Mouse (Mus musculus): ENCODE measurements around the gene Fam84b.
"Not testable (repeated sequence)": the region's sequence is repeated elsewhere in the genome, so short reads cannot be mapped to it uniquely, and the experiment has no call there.

Gene Fam84b

DNA sequence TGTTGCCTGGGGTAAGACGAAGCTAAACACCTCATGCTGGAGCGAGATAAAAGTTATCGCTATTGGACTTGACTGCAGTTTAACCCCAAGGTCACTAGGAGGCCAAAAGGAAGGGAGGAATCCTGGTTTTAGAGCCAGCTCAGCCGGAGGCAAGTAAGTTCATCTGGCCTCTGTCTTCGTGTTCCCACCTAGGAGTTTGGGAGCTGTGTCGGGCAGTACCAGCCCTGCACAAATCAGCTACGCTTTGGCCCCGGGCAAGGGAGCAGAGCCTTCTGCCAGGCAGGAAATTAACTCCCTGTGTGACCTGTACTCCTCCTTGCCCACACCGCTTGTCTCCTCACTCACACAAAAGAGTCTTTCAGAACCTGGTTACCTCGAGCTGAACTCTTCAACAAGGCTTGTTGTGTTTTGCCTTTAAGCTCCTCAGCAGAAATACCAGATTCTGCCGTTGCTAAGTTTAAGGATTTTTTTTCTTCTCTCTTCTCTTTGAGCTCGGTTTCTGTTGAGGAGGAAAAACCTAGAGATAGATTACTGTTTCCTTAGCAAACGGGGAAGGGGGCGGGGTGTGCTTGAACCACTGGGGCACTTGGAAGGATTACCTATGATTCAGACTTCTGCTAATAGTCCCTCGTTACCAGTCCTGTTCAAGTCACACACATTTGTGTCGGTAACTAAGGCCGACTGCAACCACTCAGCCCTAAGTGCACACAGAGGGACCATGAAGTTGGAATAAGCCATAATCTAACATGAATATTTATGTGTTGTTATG is at the start of gene Fam84b:
Gene Fam84b (minus strand): TSS at position 548 of the 769 bp plus-strand sequence.
- DNase-seq (ENCODE audit: inconsistent age in 2 of 2, low spot score in 1 of 2): peak; percentile 45 to 81

DNA sequence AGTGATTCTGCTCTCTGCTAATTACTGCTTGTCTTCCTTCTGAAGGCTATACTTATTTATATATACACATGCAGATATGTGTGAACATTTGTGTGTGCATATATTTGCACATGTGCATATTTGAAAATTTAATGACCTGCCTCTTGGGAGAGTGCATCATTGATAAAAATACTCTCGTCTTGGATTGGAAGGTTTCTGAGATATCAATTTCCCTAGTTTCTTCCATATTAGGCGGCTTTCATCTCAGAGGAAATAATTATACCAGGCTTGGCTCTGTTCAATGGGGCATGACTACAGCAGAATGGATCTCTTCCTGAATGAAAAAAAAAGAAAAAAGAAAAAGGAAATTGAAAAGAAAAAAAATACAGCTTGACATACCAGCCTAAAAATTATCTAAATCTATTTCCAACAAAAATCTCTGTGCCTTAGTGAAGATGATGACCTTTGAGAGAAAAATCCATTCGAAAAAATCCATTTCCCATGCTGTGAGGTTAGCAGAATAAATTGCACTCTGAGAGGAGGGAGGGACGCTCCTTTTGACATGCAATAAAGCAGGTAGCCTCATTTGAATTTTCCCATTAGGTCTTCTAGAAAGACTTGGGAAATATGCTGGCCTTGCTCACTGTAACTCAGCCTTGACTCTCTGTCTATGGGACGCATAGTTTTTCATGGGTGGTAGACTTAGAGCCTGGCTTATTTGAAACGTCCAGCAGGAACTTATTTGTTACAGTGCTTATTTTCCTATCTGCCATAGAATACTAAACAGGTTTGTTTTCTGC is 44.8 kb upstream of the Fam84b start:
- DNase-seq (ENCODE audit: inconsistent age in 2 of 2, low spot score in 1 of 2): no peak

DNA sequence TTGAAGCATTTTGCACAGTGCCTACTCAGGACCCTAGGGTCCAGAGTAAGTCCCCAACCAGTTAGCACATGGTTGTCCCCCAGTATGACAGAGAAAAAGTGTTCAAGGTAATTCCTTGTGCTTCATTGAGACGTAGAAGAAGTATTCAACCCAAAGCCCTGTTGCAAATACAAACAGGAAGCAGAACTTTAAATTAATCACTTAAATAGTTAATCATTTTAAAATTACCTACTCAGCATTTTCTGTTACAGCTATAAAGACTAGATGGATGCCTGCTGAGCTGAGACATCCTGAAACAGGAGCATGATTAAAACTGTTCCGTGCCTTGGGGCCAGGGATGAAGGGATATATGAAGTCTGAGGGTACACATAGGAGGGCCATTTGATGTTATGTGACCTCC is 42.5 kb upstream of the Fam84b start:
- no peak for DNase-seq (ENCODE audit: inconsistent age in 2 of 2, low spot score in 1 of 2)

DNA sequence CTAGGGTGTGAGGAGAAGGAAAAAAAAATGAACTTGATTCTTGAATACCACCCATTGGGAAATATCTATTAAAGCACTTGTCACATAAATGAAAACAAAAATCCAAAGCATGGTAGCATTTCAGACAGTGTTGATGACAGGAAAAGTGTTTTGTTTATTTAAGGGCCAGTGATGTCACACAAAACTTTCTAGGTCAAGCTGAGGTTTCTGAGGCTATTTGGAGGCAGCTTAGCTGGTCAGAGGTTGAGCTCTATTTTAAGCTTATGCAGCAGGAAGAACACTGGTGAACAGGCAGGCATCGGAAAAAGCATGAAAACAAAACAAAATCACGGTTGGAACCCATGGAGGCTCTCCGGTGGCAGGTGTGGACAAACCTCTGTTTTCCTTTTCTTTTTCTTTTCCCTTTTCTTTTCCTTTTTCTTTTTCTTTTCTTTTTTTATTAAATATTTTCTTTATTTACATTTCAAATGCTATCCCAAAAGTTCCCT is 39.4 kb upstream of the Fam84b start:
- peak in 1 of 2 experiments; percentile 42 for DNase-seq (ENCODE audit: inconsistent age in 2 of 2, low spot score in 1 of 2)

DNA sequence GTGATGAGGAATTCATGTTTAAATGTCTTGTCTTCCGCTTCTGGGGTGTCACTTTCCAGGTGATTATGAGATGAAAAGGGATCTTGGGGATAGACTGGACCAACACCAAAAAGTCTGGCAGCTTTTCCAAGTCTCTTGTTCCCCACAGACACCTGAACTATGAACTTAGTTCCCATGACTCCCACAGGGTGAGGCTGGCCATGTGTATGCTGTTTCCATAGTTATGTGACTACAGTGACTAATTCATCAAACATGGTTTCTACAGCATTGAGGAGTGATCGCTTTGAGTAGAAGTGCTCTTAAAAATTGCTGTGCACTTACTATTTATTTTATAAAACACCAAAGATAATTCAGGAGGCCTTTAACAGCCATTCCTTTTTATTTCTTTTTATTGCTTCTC is 35.1 kb upstream of the Fam84b start:
- DNase-seq (ENCODE audit: inconsistent age in 2 of 2, low spot score in 1 of 2): no peak

DNA sequence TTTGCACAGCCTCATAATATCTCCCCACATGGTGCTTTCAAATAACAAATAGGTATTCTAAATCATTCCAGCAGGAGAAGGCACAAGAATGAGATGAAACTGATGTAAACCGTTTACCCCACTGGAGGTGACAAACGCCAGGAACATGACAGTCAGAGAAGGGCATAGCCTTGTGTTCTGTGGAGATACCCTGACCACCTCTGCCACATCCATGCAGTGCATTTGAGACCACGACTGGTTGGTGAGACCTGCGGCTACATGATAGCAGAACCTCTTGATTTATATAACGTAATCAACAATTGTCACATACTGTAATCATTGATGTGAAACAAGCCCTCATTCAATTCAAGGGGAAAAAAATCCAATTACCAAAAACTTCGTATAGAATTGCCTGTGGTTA is 22.1 kb upstream of the Fam84b start:
- DNase-seq (ENCODE audit: inconsistent age in 2 of 2, low spot score in 1 of 2): no peak

DNA sequence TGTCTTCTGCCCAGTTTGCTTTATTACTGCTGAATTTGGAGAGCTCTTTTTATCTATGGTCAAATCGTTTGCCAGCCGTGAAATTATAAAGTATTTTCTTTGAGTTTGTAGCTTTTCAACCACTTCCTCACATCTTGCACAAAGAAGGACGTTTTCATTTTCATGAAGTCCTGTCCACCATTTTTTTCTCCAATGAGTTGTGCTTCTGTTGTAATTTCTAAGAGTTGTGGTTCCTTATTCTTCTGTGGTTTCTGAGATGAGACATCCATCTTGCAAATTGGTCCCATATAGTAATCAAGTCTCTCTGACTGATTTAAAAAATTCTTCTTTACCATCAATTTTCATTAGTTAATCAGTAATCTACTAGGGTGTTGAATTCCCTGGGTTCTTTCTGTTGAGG is 8.8 kb upstream of the Fam84b start:
- DNase-seq (ENCODE audit: inconsistent age in 2 of 2, low spot score in 1 of 2): no peak

DNA sequence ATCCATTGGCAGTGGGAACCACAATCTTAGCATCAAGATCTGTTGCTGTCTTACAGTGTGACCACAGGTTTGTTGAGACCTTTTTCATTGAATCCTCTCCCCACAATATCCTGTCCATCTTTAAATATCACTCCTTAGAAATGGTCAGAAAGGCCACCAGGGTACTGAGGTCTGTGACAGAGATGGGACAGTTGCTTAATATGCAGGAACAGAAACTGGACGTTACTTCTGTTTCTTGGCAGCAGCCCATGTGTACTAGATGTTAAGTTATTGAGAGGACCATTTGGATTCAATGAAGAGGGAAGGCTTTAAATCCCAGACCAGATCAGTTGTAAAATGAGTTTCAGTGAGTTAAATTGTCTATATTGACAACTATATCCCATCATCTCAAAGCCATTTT is 1.5 kb upstream of the Fam84b start:
- no peak for DNase-seq (ENCODE audit: inconsistent age in 2 of 2, low spot score in 1 of 2)

DNA sequence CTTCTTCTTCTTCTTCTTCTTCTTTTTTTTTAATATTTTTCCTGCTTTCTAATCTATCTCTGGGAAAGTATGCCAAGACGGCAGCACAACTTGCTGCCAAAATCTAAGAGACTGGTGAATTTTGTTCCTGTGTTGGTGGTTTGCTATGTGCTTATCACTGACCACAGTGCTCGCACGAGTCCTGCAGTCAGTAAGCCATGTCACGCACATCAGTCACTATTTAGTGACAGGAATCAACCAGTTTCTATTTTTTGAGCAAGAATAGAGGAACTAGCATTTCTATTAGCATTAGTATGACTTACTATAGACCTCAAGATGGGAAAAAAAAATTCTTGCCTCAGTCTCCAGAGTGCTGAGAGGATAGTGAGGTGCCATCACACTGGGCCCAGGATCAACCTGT is 573 bp upstream of the Fam84b start:
- no peak for DNase-seq (ENCODE audit: inconsistent age in 2 of 2, low spot score in 1 of 2)

DNA sequence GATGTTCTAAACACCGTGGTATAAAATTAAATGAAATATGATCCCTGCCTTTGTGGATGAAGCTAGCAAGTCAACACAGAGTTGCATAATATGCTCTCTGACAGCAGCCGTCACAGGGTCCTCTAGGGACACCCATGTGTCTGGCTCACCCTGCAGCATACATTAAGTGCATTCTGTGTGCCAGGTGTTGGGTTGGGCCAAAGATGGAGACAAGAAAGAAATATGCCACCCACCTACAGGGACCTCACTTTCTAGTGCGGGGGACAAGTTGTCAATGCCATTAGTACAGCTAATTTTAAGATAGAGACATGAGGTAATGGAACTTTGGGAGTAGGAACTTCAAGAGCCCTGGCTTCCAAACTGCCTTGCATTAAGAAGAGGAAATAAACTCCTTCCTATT is 4.9 kb downstream of the Fam84b start:
- DNase-seq (ENCODE audit: inconsistent age in 2 of 2, low spot score in 1 of 2): no peak

DNA sequence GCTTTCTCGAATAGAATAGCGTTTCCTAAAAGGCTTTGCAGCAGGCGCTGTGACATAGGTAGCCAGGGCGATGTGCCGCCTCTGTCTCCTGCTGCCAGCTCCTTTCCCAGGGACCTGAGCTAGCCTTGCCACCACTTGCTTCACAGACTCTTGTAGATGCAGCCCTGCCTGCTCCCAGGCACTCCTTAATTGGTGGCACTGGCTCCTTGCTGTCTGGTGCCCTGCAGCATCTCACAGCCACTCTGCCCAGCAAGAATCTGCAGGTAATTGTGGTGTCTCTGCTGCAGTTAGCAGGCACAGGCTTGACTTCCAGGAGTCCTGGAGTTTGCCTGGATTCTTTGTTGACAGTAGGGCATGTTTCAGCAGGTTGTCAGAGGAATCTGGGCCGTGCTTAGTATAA is 7.3 kb downstream of the Fam84b start:
- DNase-seq (ENCODE audit: inconsistent age in 2 of 2, low spot score in 1 of 2): no peak

DNA sequence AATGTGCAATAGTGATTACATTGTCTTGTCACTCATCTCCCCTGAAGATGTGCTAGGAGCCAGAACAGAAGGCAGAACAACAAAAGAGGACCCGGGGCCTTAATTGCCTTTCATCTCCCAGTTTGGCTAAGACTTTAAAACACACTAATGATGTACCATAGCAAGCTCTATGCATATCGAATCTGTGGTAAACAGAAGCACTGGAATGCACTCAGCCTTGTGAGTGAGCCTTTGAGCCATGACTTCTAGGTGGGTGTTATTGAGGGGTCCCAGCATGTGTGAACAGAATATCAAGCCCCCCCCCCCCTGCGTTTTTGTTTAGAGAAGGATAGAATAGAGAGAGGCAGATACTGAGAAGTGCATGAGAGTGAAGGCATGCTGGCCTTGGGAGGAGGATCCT is 7.7 kb downstream of the Fam84b start:
- DNase-seq (ENCODE audit: inconsistent age in 2 of 2, low spot score in 1 of 2): no peak

DNA sequence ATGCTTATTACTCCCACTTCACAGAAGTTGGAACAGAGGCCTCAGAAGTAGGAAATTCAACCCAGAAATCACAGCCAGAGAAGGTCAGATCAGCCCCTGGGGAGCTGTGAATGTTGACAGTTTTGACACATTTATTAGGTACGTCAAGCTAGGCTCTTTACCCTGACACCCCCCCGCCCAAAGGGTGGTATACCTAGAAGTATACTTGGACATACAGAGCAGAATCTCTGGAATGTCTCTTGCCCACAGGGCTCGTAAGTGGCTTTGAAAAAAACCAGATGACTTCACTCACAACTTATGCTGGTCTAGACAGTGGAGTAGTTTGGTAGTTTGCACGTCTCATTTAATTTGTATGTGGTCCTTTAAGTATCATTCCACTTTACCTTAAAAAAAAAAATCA is 11.8 kb downstream of the Fam84b start:
- no peak for DNase-seq (ENCODE audit: inconsistent age in 2 of 2, low spot score in 1 of 2)

DNA sequence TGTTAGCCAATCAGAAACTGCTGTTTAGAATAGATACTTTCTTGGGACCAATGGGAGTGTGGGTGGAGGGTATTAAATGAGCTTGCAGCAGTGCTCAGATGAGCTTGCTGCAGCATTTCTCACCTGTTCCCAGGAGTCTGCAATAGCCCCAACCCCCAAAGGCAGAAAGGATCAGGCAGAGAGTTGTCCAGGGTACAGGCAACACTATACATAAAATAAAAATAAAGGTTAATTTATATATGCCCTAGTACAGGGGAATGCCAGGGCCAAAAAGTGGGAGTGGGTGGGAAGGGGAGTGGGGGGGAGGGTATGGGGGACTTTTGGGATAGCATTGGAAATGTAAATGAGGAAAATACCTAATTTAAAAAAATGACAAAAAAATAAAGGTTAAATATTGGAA is 12.3 kb downstream of the Fam84b start:
- not testable (repeated sequence) for DNase-seq (ENCODE audit: inconsistent age in 2 of 2, low spot score in 1 of 2)

DNA sequence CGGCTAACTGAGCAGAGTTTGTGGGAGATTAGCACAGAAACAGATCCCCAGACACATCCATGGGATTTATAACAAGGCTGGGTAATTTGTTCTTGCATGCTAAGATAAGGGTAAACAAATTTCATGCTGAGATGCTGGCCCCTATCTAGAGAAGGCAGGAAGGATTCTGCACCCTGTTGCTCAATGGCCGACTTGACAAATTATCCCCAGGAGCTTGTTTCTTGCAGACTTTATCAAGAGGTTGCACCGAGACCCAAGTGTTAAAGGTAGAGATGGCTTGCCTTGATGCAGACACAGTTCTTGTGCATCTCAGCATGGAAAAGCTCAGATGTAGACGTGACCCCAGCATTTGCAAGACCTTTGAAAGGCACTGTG is 13.3 kb downstream of the Fam84b start:
- no peak for DNase-seq (ENCODE audit: inconsistent age in 2 of 2, low spot score in 1 of 2)

DNA sequence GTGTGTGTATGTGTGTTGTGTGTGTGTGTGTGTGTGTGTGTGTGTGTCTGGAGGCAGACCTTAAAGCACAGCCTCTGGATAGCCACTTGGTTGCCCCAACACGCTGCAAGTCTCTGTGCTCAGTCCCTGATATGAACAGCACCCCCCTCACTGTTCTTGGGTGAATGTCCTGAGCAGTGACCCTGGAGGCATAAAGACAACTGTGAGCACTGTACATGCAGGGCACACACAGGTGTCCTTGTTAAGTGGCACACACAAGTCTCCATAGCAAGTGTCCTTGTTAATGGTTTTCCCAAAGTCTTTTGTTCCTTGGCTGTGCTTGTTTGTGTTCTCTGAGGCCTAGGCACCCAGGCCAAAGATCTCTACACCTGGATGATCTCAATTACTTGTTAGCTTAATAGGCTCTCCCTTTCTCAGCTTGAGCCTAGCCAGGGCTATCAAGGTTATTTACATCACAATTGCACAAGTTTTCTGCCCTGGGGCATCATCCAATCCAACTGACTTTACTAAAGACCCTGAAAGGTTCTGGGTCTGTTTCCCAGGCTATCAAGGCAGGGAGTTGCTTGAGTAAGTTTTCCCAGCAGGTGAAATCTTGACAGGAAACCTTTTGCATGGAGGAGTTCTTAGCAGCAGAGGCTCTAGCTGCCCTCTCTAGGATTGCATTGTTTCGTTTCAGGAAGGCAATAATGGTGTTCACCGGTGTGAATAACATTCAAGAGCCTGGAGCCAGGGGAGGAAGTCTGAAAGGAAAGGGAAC is 13.9 kb downstream of the Fam84b start:
- DNase-seq (ENCODE audit: inconsistent age in 2 of 2, low spot score in 1 of 2): no peak

DNA sequence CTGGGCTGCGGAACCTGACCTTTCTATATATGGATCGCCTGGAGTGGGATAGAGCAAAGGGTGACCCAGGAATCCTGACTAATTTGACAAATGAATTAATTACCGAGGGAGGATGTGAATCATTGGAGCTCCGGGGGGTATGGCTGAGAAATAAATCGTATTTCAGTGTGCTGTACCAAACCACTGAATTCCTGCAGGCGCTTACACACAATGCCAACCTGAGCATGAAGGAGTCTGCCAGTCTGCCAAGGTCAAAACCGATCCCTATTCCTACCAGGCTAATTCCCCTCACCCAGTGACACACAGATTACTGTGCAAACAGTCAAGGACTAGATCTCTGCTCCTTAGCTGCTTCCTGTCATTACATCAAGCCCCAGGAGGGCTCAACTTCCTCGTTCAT is 15.4 kb downstream of the Fam84b start:
- peak; percentile 34 to 63 for DNase-seq (ENCODE audit: inconsistent age in 2 of 2, low spot score in 1 of 2)

DNA sequence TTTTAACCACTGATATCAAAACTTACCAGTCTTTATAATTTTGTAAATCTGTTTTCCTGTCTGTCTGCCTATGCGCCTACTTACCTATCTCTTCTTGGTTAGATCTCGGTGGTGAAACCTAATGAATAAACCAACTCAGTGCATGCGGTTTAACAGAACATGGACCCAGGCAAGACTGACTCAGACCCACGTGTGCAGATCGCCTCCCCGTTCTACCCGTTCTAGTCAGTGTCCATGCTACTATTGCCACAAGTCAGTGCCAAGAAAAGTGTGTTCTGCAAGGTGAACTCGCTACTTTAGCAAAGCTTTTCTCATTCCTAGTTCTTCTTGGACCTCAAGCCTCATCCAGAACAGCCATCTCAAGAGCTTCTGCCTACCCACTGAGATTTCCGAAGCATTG is 15.9 kb downstream of the Fam84b start:
- no peak for DNase-seq (ENCODE audit: inconsistent age in 2 of 2, low spot score in 1 of 2)

DNA sequence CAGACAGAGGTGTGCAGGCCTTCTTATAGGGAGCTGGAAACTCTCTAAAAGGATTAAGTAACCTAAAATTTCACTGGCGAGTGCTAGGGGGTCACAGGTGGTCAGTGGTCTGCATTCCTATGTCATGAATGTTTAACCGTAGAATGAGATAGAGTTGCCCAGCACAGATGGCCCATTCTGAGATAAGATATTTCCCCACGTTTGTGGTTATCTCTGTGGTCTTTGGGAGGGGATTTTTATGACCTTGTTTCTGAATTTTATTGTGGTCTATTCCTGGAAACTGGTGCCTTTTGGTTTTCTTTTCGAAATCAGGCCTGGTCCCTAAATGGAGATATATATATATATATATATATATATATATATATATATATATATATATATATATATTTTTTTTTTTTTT is 17.3 kb downstream of the Fam84b start:
- DNase-seq (ENCODE audit: inconsistent age in 2 of 2, low spot score in 1 of 2): no peak

DNA sequence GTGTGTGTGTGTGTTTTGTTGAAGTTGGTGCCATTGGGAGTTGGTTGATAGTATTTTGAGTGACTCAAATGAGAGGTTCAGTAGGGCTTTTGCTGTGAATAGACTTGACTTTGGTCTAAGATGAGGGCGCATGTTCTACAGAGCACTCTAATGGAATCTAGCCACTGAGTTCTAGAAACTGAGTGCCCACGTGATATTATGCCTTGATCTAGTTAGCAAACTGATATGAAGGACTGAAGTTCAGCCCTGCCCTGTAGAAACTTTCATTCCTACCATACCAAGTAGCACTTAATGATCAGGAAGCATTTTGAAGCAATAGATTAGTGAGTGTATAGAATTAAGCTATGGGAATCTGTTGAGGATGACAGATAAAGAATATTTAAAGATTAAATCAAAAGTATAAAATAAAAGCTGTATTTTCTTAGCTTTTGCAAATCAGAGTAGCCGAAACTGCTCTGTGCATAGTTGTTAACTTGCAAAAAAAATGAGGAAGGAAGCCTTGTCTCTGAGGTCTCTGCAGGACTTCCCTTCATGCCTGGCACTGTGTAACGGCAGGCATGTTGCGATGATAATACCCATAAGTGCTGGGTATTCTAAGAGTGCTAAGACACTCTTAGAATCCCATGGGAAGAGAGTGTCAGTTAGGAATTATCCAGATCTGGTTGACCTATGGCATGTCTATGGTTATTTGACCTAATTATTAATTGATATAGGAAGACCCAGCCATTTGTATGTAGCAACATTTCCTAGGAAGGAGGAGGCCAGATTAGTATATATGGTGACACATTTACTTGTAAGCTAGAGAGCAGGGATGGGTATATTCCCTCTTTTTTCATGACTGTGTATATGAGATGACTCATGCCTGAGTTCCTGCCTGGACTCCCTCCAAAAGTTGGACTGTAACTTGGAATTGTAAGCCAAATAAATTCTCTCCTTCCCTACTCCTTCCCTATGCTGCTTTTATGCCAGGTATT is 18.7 kb downstream of the Fam84b start:
- no peak for DNase-seq (ENCODE audit: inconsistent age in 2 of 2, low spot score in 1 of 2)
